Mouse (Mus musculus): ENCODE data around the gene Cdc20.
A peak's percentile ranks its signal among the peaks of the same experiment; 100 is the strongest.

Cdc20 gene

GRCm38 (mm10) chr4:118436820-118437603, at the start of gene Cdc20:
Gene Cdc20 (minus strand): TSS chr4:118437352.
- peak; percentile 94 for DNase-seq (ENCODE audit: low spot score)

DNA sequence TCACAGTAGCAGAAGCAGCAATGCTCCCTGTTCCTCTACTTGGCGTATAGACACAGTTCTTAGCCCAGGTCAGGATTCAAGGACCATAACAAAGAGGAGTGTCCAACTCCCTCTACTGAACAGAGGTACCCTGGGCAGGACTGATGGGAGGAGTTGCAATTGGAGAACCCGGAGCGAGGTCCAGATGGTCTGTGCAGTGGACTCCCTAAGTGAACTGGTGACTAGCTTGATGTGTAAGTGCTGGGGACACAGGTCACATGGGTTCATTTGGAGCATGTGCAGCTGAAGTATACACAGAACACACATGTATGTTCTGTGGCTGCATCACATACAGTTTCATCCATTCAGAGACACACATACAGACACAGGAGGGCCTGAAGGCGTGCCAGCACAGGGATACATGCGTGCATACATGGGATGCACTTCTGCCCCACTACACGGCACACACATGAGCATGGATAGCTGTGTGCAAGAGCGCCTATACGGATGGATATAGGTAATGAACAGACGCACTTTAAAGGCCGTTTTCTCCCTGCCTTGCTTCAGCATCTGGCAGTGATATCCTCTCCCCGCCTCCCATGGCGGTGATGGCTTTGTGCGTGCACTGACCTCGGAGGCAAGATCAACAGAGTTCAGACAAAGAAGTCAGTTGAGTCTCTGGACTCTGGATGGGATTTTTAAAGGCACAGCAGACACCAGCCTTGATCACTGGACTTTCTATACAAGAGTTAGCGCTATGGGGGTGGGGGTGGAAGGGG, 39.8 kb upstream of the Cdc20 start:
- DNase-seq (ENCODE audit: low spot score), result no peak

DNA sequence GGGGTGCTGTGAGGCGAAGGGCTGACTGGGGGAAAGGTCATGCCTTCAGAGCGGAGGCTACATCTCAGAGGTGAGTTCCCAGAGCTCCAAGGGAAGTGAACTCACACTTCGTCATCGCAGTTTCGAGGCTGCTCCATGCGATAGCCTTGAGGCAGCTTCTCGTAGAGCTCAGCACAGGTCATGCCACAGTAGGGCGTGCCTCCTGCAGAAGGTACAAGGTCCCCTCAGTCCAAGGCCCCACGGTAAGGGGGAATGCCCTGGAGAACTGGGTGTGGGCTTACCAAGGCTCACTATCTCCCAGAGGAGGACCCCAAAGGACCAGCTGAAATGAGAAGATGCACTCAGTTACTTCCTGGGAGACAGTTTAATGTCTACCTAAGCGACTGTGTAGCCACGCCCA, 35.5 kb upstream of the Cdc20 start:
- DNase-seq (ENCODE audit: low spot score), result no peak

GRCm38 (mm10) chr4:118471281-118471680, 34.1 kb upstream of the Cdc20 start:
- DNase-seq (ENCODE audit: low spot score), result no peak

- no peak for DNase-seq (ENCODE audit: low spot score)
Measured at GRCm38 (mm10) chr4:118465697-118466163, 28.6 kb upstream of the Cdc20 start.

DNA sequence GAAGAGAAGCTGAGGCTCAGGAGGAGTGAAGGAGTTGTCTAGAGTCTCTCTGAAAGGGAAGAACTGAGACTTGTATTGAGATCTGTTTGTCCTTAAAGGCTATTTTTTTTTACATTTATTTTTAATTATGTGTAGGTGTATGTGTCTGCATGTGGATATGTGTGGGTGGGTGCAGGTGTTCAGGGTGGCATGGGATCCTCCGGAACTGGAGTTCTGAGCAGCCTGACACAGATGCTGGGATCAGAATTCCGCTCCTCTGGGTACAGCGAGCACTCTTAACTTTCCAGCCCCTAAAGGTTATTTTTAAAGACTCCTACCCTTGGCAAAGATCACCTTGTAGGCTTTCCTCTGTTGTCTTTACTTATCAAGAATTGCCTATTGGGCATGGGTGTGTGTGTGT, 27.8 kb upstream of the Cdc20 start:
- DNase-seq (ENCODE audit: low spot score), result no peak

DNA sequence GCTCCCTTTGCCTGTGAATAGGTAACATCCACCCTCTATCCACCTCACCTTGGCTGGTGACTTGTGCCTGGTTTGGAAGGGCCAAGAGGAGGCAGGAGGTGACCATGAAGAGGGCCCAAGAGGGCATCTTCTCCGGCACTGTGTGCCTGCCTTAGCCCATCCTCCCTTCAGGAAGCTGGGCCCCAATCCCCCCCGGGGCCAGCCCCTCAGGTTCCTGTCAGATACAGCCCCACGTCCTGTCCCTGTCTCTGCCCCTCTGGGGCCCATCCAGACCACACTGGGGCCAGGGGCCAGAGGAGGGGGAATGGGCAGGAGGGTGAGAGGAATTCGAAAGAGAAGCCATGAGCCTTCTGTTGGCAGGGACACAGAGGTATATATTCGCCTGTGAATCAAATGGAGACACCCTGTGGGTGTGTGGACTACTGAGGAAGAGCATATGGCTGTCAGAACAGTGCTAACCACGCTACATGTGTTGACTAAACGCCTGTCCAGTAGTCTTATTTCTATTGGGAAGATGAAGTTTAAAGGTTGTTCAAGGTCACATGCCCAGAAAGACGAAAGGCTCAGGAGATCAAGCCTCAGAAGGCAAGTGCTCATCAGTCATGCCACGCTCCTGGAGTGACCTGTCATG, 20.3 kb upstream of the Cdc20 start, which contains the start of gene Mpl:
Gene Mpl, minus strand, starts transcription at position 169 of the 631 bp plus-strand sequence.
- no peak for DNase-seq (ENCODE audit: low spot score)

- DNase-seq (ENCODE audit: low spot score), result peak; percentile 17
Measured at GRCm38 (mm10) chr4:118446415-118447153, 9.4 kb upstream of the Cdc20 start.

GRCm38 (mm10) chr4:118445781-118446414, 8.7 kb upstream of the Cdc20 start:
- DNase-seq (ENCODE audit: low spot score), result peak; percentile 75

DNA sequence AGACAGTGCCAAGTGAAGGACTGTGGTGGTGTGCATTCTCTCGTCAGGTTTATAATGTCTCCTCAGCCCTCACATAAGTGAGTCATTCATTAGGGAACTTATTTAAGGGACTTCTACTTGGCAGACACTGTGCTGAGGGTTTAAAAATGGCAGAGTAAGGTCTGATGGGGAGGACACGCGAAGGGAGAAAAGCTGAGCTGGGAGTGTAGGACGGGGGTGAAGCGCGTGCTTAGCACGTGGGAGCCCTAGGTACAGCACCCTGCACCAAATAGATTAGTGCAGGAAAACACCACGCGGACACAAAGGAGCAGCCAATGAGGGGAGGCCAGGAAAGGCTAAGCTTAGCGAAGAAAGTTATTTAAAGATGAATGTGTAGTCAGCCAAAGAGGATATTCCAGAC, 7.9 kb upstream of the Cdc20 start:
- no peak for DNase-seq (ENCODE audit: low spot score)

GRCm38 (mm10) chr4:118437829-118438253, 689 bp upstream of the Cdc20 start:
- DNase-seq (ENCODE audit: low spot score), result no peak

GRCm38 (mm10) chr4:118432332-118432731, 4.8 kb downstream of the Cdc20 start:
- no peak for DNase-seq (ENCODE audit: low spot score)

DNA sequence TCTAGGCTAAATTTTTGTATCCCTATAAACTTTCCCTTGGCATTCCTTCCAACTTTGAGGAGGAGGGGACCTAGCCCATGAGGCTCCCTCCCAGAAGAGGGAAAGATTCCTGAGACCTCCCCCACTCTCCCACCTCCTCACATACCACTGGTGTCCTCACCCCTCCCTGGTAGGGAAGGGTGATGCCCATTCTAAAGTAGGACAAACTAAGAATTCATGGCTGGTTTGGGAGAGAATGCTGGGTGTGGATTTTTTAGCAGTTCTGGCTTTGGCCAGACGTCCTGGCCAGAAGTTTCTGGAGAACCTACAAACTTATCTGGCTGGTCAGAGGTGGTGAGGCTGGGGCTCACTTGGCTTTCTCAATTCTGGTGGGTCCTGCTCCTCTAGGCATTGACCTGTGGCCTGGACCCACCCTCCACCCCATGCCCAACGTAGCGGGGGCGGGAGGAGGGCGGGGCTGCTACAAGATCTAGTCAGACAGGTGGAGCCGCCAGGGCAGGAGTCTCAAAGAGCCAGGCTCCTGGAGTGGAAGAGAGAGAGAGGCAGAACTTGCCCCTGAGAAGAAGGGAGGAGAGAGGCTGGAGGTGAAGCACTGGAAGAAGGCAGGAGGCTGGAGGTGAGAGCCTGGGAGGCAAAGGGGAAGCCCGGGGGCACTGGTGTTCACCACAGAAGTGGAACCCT, 7.8 kb downstream of the Cdc20 start:
- peak; percentile 62 for DNase-seq (ENCODE audit: low spot score)

GRCm38 (mm10) chr4:118428531-118429214, 8.5 kb downstream of the Cdc20 start:
- DNase-seq (ENCODE audit: low spot score), result peak; percentile 69

GRCm38 (mm10) chr4:118427768-118428451, 9.2 kb downstream of the Cdc20 start, which contains the start of gene Elovl1:
Gene Elovl1 (plus strand): TSS chr4:118428093.
- DNase-seq (ENCODE audit: low spot score), result peak; percentile 95

DNA sequence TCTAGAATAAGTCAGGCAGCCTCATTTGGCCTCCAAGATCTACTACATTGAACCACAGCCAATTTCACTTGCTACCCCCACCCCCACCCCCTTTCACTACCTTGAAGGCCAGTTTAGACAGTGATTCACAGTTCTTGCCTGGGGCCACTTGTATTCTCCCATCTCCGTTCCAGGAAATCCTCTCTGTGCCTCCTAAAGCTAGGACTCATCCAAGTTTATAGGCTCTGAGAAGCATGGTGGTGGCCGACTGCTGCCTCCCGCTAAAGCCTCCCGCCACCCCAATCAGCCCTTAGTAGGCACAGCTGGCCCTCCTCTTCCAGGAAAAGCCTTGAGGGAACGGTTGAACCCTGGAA, 9.8 kb downstream of the Cdc20 start:
- DNase-seq (ENCODE audit: low spot score), result no peak

- DNase-seq (ENCODE audit: low spot score), result no peak
Measured at GRCm38 (mm10) chr4:118425374-118425773, 11.8 kb downstream of the Cdc20 start.

- DNase-seq (ENCODE audit: low spot score), result peak; percentile 41
Measured at GRCm38 (mm10) chr4:118424541-118425160, 12.5 kb downstream of the Cdc20 start.

- peak; percentile 42 for DNase-seq (ENCODE audit: low spot score)
Measured at GRCm38 (mm10) chr4:118421384-118421783, 15.8 kb downstream of the Cdc20 start.
